Mouse (Mus musculus): ENCODE measurements at regions not wholly inside any gene's neighbourhood (a gene's known extent, or its start where the extent isn't known, plus 50 kb on each side); places are given as distances from the start of the nearest gene placed in this dataset. TPM values are rescaled to one million over a fixed set of nuclear protein-coding genes. Genes with fewer than 3 reads are reported as not detected.

GRCm38 (mm10) chr10:12320311-12320710 lies 548.9 kb downstream of the Utrn start:
- Histone ChIP-seq H3K4me3 (replicated peaks) (no peak overlapping the region), H3K27ac (no peak overlapping the region), H3K9me3 (no peaks in the 10 kb centered on the region), H3K36me3 (no peaks in the 10 kb centered on the region), H3K27me3 (replicated peaks) (no peaks in the 10 kb centered on the region), H3K4me2 (no peak overlapping the region), H3K9ac (no peak overlapping the region), H3K4me1 (no peaks in the 10 kb centered on the region)
- no peak for ATAC-seq (ENCODE audit: insufficient read depth, low FRiP score, low read depth)
- 82% methylated on average over 2 of the region's 2 CpGs for WGBS

Small RNAs in the stretch of these regions (microRNA-seq; reads per million reads assigned to microRNA genes)
- not detected for gene Gm22194

All from stomach, embryonic 15.5 days (tissue).